Mouse (Mus musculus): ENCODE measurements around the gene Foxred2.

- no peak for TF ChIP-seq POLR2A (IDR thresholded peaks at IDR 0.05; ENCODE audit: extremely low read depth, insufficient read depth, low read length)
- TF ChIP-seq CTCF (IDR thresholded peaks at IDR 0.05; ENCODE audit: extremely low read depth, insufficient read depth, low read length): no peak
Measured at GRCm38 (mm10) chr15:77912585-77912984, 43.9 kb downstream of the Foxred2 start.
